8 mouse cellular contexts compared by ENCODE assay signal in genomic region chr8:88272231-88273050, GRCm38 (mm10). TPM values are rescaled to one million over a fixed set of nuclear protein-coding genes. Genes with fewer than 3 reads are reported as not detected.
DNase-seq lines count a peak whose midpoint lies in the region; ATAC-seq and TF ChIP-seq lines count a peak whose summit lies in the region.

Adcy7 (plus strand) TSS chr8:88272403.

- TF ChIP-seq EP300 in ES-Bruce4 (IDR thresholded peaks at IDR 0.05; ENCODE audit: insufficient read depth, low read depth, low read length) = no peak

- TF ChIP-seq CTCF in ES-Bruce4 (IDR thresholded peaks at IDR 0.05; ENCODE audit: low read depth, low read length) = peak; percentile 44

- peak; percentile 68 for DNase-seq in adrenal gland, adult 2 months
- peak; percentile 67 for DNase-seq in embryonic facial prominence, embryonic 11.5 days (ENCODE audit: low spot score)
- DNase-seq in left cerebral cortex, postnatal 4 days = peak; percentile 57
- peak; percentile 46 to 79 for DNase-seq in spleen, adult 18-20 months
- no peak for DNase-seq in frontal cortex, postnatal 14 days (ENCODE audit: low spot score in 2 of 2)

- peaks cover 2% of the 10 kb centered on the region for H3K27me3 ChIP-seq in ES-Bruce4 (ENCODE audit: control insufficient read depth, insufficient read depth, low read length, poor library complexity, severe bottlenecking)
- H3K27me3 ChIP-seq in embryonic facial prominence, embryonic 11.5 days (ENCODE audit: control insufficient read depth, insufficient read depth, low read length) = peaks cover 7% of the 10 kb centered on the region
- peaks cover 87% of the 10 kb centered on the region for H3K27me3 ChIP-seq in heart, embryonic 13.5 days (replicated peaks)

- H3K9ac ChIP-seq in ES-Bruce4 (ENCODE audit: low read depth, poor library complexity, severe bottlenecking) = peak within 1 kb of the TSS; percentile 61
- peak within 1 kb of the TSS; percentile 56 for H3K9ac ChIP-seq in embryonic facial prominence, embryonic 11.5 days (replicated peaks; ENCODE audit: low read length)
- peak within 1 kb of the TSS; percentile 78 for H3K9ac ChIP-seq in heart, embryonic 13.5 days

- ATAC-seq in embryonic facial prominence, embryonic 11.5 days (replicated peaks; ENCODE audit: insufficient number of reproducible peaks, low FRiP score, low TSS enrichment, low read depth) = peak; percentile 42; the same call in 1 of the 2 replicates
- no peak for ATAC-seq in heart, embryonic 13.5 days (ENCODE audit: extremely low read depth, insufficient number of reproducible peaks, low FRiP score, low TSS enrichment)
- ATAC-seq in megakaryocyte progenitor cell, adult 5-6 weeks (replicated peaks; ENCODE audit: poor library complexity) = peak; percentile 53

- intact Hi-C loops in left cerebral cortex, postnatal 4 days (cut with DNase I) = no loop called here

- no peaks in the 10 kb centered on the region for H3K36me3 ChIP-seq in ES-Bruce4 (ENCODE audit: control insufficient read depth, insufficient read depth, low read length, poor library complexity, severe bottlenecking)
- no peaks in the 10 kb centered on the region for H3K36me3 ChIP-seq in embryonic facial prominence, embryonic 11.5 days (replicated peaks; ENCODE audit: control insufficient read depth, insufficient read depth, low read depth, low read length)
- H3K36me3 ChIP-seq in heart, embryonic 13.5 days = no peaks in the 10 kb centered on the region

- no peaks in the 10 kb centered on the region for H3K4me1 ChIP-seq in ES-Bruce4 (ENCODE audit: control insufficient read depth, insufficient read depth, low read length)
- H3K4me1 ChIP-seq in embryonic facial prominence, embryonic 11.5 days (ENCODE audit: control insufficient read depth, insufficient read depth, low read length) = no peaks in the 10 kb centered on the region
- H3K4me1 ChIP-seq in heart, embryonic 13.5 days = peaks cover 18% of the 10 kb centered on the region

- H3K4me3 ChIP-seq in ES-Bruce4 (ENCODE audit: low read depth, low read length) = peak within 1 kb of the TSS; percentile 47
- peak within 1 kb of the TSS; percentile 41 for H3K4me3 ChIP-seq in embryonic facial prominence, embryonic 11.5 days (ENCODE audit: low read depth, low read length)
- peak within 1 kb of the TSS; percentile 55 for H3K4me3 ChIP-seq in heart, embryonic 13.5 days

- no peaks in the 10 kb centered on the region for H3K9me3 ChIP-seq in ES-Bruce4 (replicated peaks; ENCODE audit: control insufficient read depth, insufficient read depth, low read length, poor library complexity, severe bottlenecking)
- H3K9me3 ChIP-seq in embryonic facial prominence, embryonic 11.5 days (replicated peaks; ENCODE audit: control insufficient read depth, low read length) = no peaks in the 10 kb centered on the region
- H3K9me3 ChIP-seq in heart, embryonic 13.5 days = no peaks in the 10 kb centered on the region

- WGBS in embryonic facial prominence, embryonic 11.5 days = 4% methylated on average over 60 of the region's 64 CpGs
- WGBS in heart, embryonic 13.5 days = 4% methylated on average over 61 of the region's 64 CpGs

- TF ChIP-seq POLR2A in ES-Bruce4 (IDR thresholded peaks at IDR 0.05; ENCODE audit: insufficient read depth, low read length) = no peak

- H3K27ac ChIP-seq in ES-Bruce4 (ENCODE audit: insufficient read depth, low read length) = no peak within 1 kb of the TSS
- no peak within 1 kb of the TSS for H3K27ac ChIP-seq in embryonic facial prominence, embryonic 11.5 days (replicated peaks; ENCODE audit: low read depth, low read length)
- no peak within 1 kb of the TSS for H3K27ac ChIP-seq in heart, embryonic 13.5 days (replicated peaks)

- peak within 1 kb of the TSS; percentile 96 for H3K4me2 ChIP-seq in embryonic facial prominence, embryonic 11.5 days (ENCODE audit: low read depth, low read length)
- peak within 1 kb of the TSS; percentile 85 for H3K4me2 ChIP-seq in heart, embryonic 13.5 days

RNA-seq across cellular contexts. Expression of gene Adcy7, which starts in this region (rescaled TPM):
- polyA plus RNA-seq in ES-Bruce4 (2011; ENCODE audit: insufficient read depth, insufficient read length, low read depth, missing spikeins) = 1.4 and 2.1 TPM in 2 replicates
- 10 to 100 TPM in 1 of 2 experiments, 1 to 10 TPM in 1; 4.8 to 18.6 TPM for total RNA-seq in adrenal gland, adult 2 months (2021)
- polyA plus RNA-seq in adrenal gland, adult 2 months (2012; rRNA removed) = 8.7 and 11.3 TPM in 2 replicates
- 2.1 and 2.4 TPM in 2 replicates for polyA plus RNA-seq in embryonic facial prominence, embryonic 11.5 days (2014; fragmentation: Nextera tagmentation; extraction: Ambion mirVana)
- polyA plus RNA-seq in heart, embryonic 13.5 days (2015; fragmentation: Nextera tagmentation; extraction: Ambion mirVana) = 3.2 and 3.8 TPM in 2 replicates
- 10 to 100 TPM; 10.1 TPM for total RNA-seq in left cerebral cortex, postnatal 4 days (2021)
- total RNA-seq in megakaryocyte progenitor cell, adult 5-6 weeks (2015) = 25.5 and 27.8 TPM in 2 replicates
- 40.6 and 41.6 TPM in 2 replicates for total RNA-seq in megakaryocyte progenitor cell, adult 5-6 weeks (2017)

Comparison
In these comparisons a context has a peak if more than half of its experiments do, and no peak if none do; other contexts are left out.
1. DNase-seq: peak in adrenal gland, adult 2 months (single experiment), embryonic facial prominence, embryonic 11.5 days (single experiment), left cerebral cortex, postnatal 4 days (single experiment) and spleen, adult 18-20 months (2 of 2); none in frontal cortex, postnatal 14 days (0 of 2).
2. Peak in every context shown above with its lines, with median percentiles within 50 percentile points of each other: H3K4me3 ChIP-seq and H3K9ac ChIP-seq.